Mouse (Mus musculus): ENCODE measurements around the gene Fabp1. TPM values are rescaled to one million over a fixed set of nuclear protein-coding genes. Genes with fewer than 3 reads are reported as not detected.

Fabp1 gene
- polyA plus RNA-seq, 1 experiment = 0.47 TPM

GRCm38 (mm10) chr6:71250951-71251350 is 51.3 kb downstream of the Fabp1 start:
- no peaks in the 10 kb centered on the region for H3K36me3 ChIP-seq (ENCODE audit: control insufficient read depth, insufficient read depth, low read length)
- 82% methylated on average over 8 of the region's 8 CpGs for WGBS
- no peaks in the 10 kb centered on the region for H3K4me1 ChIP-seq (replicated peaks; ENCODE audit: control insufficient read depth, insufficient read depth, low read length)
- no peak overlapping the region for H3K4me3 ChIP-seq (ENCODE audit: control insufficient read depth, insufficient read depth, low read length)
- no peak for TF ChIP-seq CTCF (IDR thresholded peaks at IDR 0.05; ENCODE audit: borderline replicate concordance, control insufficient read depth, extremely low read depth, insufficient read depth, low read length, poor library complexity)
- no peak for TF ChIP-seq POLR2A (IDR thresholded peaks at IDR 0.05; ENCODE audit: control insufficient read depth, extremely low read depth, insufficient read depth, low read length, poor library complexity)
- DNase-seq = no peak
- H3K27ac ChIP-seq (ENCODE audit: control insufficient read depth, insufficient read depth, low read length) = no peak overlapping the region
- H3K27me3 ChIP-seq (ENCODE audit: control insufficient read depth, insufficient read depth, low read length) = no peaks in the 10 kb centered on the region

GRCm38 (mm10) chr6:71254456-71254855 is 54.8 kb downstream of the Fabp1 start:
- DNase-seq = no peak
- Histone ChIP-seq H3K27me3 (ENCODE audit: control insufficient read depth, insufficient read depth, low read length) (no peaks in the 10 kb centered on the region), H3K4me3 (ENCODE audit: control insufficient read depth, insufficient read depth, low read length) (no peak overlapping the region), H3K36me3 (ENCODE audit: control insufficient read depth, insufficient read depth, low read length) (no peaks in the 10 kb centered on the region), H3K4me1 (replicated peaks; ENCODE audit: control insufficient read depth, insufficient read depth, low read length) (no peaks in the 10 kb centered on the region), H3K27ac (ENCODE audit: control insufficient read depth, insufficient read depth, low read length) (no peak overlapping the region)
- over 99% methylated on average over 6 of the region's 6 CpGs for WGBS
- TF ChIP-seq CTCF (IDR thresholded peaks at IDR 0.05; ENCODE audit: borderline replicate concordance, control insufficient read depth, extremely low read depth, insufficient read depth, low read length, poor library complexity) (no peak), POLR2A (IDR thresholded peaks at IDR 0.05; ENCODE audit: control insufficient read depth, extremely low read depth, insufficient read depth, low read length, poor library complexity) (no peak)

Other genes with a start within 250 kb of the Fabp1 start
- 0.08 TPM in 1 of 2 replicates, not detected in the other for gene Foxi3, start 243.3 kb upstream of the Fabp1 start, polyA plus RNA-seq (2012; rRNA removed)
- 3.9 and 4.6 TPM in 2 replicates for gene Thnsl2, start 55.4 kb upstream of the Fabp1 start, polyA plus RNA-seq (2012; rRNA removed)
- gene Krcc1, start 71.8 kb downstream of the Fabp1 start, polyA plus RNA-seq (2012; rRNA removed) = 7.7 and 8.9 TPM in 2 replicates
- gene Smyd1, start 122.4 kb downstream of the Fabp1 start, polyA plus RNA-seq (2012; rRNA removed) = 9.6 and 15.1 TPM in 2 replicates
- 712 and 845 TPM in 2 replicates for gene Cd8b1, start 123.0 kb downstream of the Fabp1 start, polyA plus RNA-seq (2012; rRNA removed)
- 883 and 918 TPM in 2 replicates for gene Cd8a, start 173.6 kb downstream of the Fabp1 start, polyA plus RNA-seq (2012; rRNA removed)
- gene Rmnd5a, start 240.8 kb downstream of the Fabp1 start, polyA plus RNA-seq (2012; rRNA removed) = 268 and 316 TPM in 2 replicates

Data from thymus, adult 2 months (tissue).